Mouse (Mus musculus): Measurements from ENCODE around the gene Pygo2. TPM values are rescaled to one million over a fixed set of nuclear protein-coding genes. Genes with fewer than 3 reads are reported as not detected.
"Not testable (repeated sequence)": the region's sequence is repeated elsewhere in the genome, so short reads cannot be mapped to it uniquely, and the experiment has no call there.

Gene Pygo2
- polyA plus RNA-seq, 1 experiment from 2014 or later, result 42.0 TPM

- no peak overlapping the region for H3K4me3 ChIP-seq
- WGBS, result 86% methylated on average over 4 of the region's 4 CpGs
- no peak overlapping the region for H3K27ac ChIP-seq
Measured at GRCm38 (mm10) chr3:89425876-89426275, 4.1 kb upstream of the Pygo2 start.

GRCm38 (mm10) chr3:89429021-89429420, 993 bp upstream of the Pygo2 start:
- ATAC-seq (ENCODE audit: low FRiP score); H3K9ac ChIP-seq; H3K27me3 ChIP-seq; H3K4me3 ChIP-seq; H3K27ac ChIP-seq; H3K9me3 ChIP-seq; H3K4me2 ChIP-seq: not testable (repeated sequence)
- 95% methylated on average over 7 of the region's 7 CpGs for WGBS
- peaks cover 38% of the 10 kb centered on the region for H3K36me3 ChIP-seq
- H3K4me1 ChIP-seq (replicated peaks), result peaks cover 20% of the 10 kb centered on the region

More at GRCm38 (mm10) chr3:89425876-89426275, 4.1 kb upstream of the Pygo2 start:
- H3K4me1 ChIP-seq (replicated peaks), result peaks cover 22% of the 10 kb centered on the region
- ATAC-seq (ENCODE audit: low FRiP score), result no peak
- H3K36me3 ChIP-seq, result peaks cover 19% of the 10 kb centered on the region
- no peaks in the 10 kb centered on the region for H3K27me3 ChIP-seq
- H3K4me2 ChIP-seq, result no peak overlapping the region
- H3K9me3 ChIP-seq, result no peaks in the 10 kb centered on the region
- H3K9ac ChIP-seq, result no peak overlapping the region

GRCm38 (mm10) chr3:89432606-89433005, 2.6 kb downstream of the Pygo2 start:
- H3K4me3 ChIP-seq, result no peak overlapping the region
- H3K9me3 ChIP-seq, result no peaks in the 10 kb centered on the region
- 91% methylated on average over 8 of the region's 8 CpGs for WGBS
- H3K27ac ChIP-seq, result no peak overlapping the region
- no peak for ATAC-seq (ENCODE audit: low FRiP score)
- no peak overlapping the region for H3K4me2 ChIP-seq
- no peaks in the 10 kb centered on the region for H3K27me3 ChIP-seq
- no peak overlapping the region for H3K9ac ChIP-seq
- H3K36me3 ChIP-seq, result peaks cover 29% of the 10 kb centered on the region
- peaks cover 41% of the 10 kb centered on the region for H3K4me1 ChIP-seq (replicated peaks)

GRCm38 (mm10) chr3:89434532-89434931, 4.5 kb downstream of the Pygo2 start:
- peaks cover 44% of the 10 kb centered on the region for H3K4me1 ChIP-seq (replicated peaks)
- H3K9ac ChIP-seq, result no peak overlapping the region
- H3K9me3 ChIP-seq, result no peaks in the 10 kb centered on the region
- no peak for ATAC-seq (ENCODE audit: low FRiP score)
- H3K36me3 ChIP-seq, result peaks cover 29% of the 10 kb centered on the region
- WGBS, result 85% methylated on average over 11 of the region's 11 CpGs
- no peak overlapping the region for H3K27ac ChIP-seq
- H3K4me3 ChIP-seq, result no peak overlapping the region
- no peak overlapping the region for H3K4me2 ChIP-seq
- no peaks in the 10 kb centered on the region for H3K27me3 ChIP-seq

- no peak overlapping the region for H3K4me3 ChIP-seq
- no peaks in the 10 kb centered on the region for H3K27me3 ChIP-seq
- peaks cover 44% of the 10 kb centered on the region for H3K4me1 ChIP-seq (replicated peaks)
- no peak overlapping the region for H3K9ac ChIP-seq
- WGBS, result 69% methylated on average over 7 of the region's 7 CpGs
- no peak for ATAC-seq (ENCODE audit: low FRiP score)
- H3K27ac ChIP-seq, result no peak overlapping the region; the same call in 1 of the 2 replicates
- H3K4me2 ChIP-seq, result no peak overlapping the region
- no peaks in the 10 kb centered on the region for H3K9me3 ChIP-seq
- H3K36me3 ChIP-seq, result peaks cover 29% of the 10 kb centered on the region
Measured at GRCm38 (mm10) chr3:89435041-89435440, 5.0 kb downstream of the Pygo2 start.

- no peaks in the 10 kb centered on the region for H3K27me3 ChIP-seq
- no peak within 1 kb of the TSS; the same call in 1 of the 2 replicates for H3K27ac ChIP-seq
- H3K4me3 ChIP-seq, result peak within 1 kb of the TSS; percentile 34
- H3K9ac ChIP-seq, result peak within 1 kb of the TSS; percentile 51; the same call in 1 of the 2 replicates
- H3K9me3 ChIP-seq, result no peaks in the 10 kb centered on the region
- ATAC-seq (ENCODE audit: low FRiP score), result peak; percentile 64
- peaks cover 29% of the 10 kb centered on the region for H3K36me3 ChIP-seq
- peaks cover 34% of the 10 kb centered on the region for H3K4me1 ChIP-seq (replicated peaks)
- peak within 1 kb of the TSS; percentile 46 for H3K4me2 ChIP-seq
- WGBS, result 5% methylated on average over 16 of the region's 16 CpGs
Measured at GRCm38 (mm10) chr3:89436176-89437113, 6.4 kb downstream of the Pygo2 start, which contains the start of gene Pbxip1. Pbxip1 (plus strand) TSS chr3:89436706.

GRCm38 (mm10) chr3:89437269-89437668, 7.3 kb downstream of the Pygo2 start:
- Histone ChIP-seq H3K4me2 (peak overlapping the region; percentile 46), H3K27ac (no peak overlapping the region), H3K4me1 (replicated peaks) (peaks cover 27% of the 10 kb centered on the region), H3K9me3 (no peaks in the 10 kb centered on the region), H3K36me3 (peaks cover 28% of the 10 kb centered on the region), H3K4me3 (peak overlapping the region; percentile 34), H3K9ac (peak overlapping the region; percentile 51; the same call in 1 of the 2 replicates), H3K27me3 (no peaks in the 10 kb centered on the region)
- 26% methylated on average over 5 of the region's 5 CpGs for WGBS
- ATAC-seq (ENCODE audit: low FRiP score), result no peak

GRCm38 (mm10) chr3:89440691-89441090, 10.7 kb downstream of the Pygo2 start:
- H3K9me3 ChIP-seq, result no peaks in the 10 kb centered on the region
- H3K4me1 ChIP-seq (replicated peaks), result peaks cover 17% of the 10 kb centered on the region
- no peak for ATAC-seq (ENCODE audit: low FRiP score)
- H3K9ac ChIP-seq, result no peak overlapping the region
- no peak overlapping the region for H3K4me3 ChIP-seq
- H3K36me3 ChIP-seq, result no peaks in the 10 kb centered on the region
- no peaks in the 10 kb centered on the region for H3K27me3 ChIP-seq
- 92% methylated on average over 2 of the region's 2 CpGs for WGBS
- H3K4me2 ChIP-seq, result no peak overlapping the region
- H3K27ac ChIP-seq, result no peak overlapping the region

GRCm38 (mm10) chr3:89448720-89449537, 18.9 kb downstream of the Pygo2 start:
- Histone ChIP-seq H3K27ac (no peak overlapping the region), H3K9me3 (no peaks in the 10 kb centered on the region), H3K36me3 (no peaks in the 10 kb centered on the region), H3K27me3 (no peaks in the 10 kb centered on the region), H3K4me2 (no peak overlapping the region), H3K9ac (0 out of 2 replicates have a peak overlapping the region, but pooled peaks have one; percentile 31), H3K4me1 (replicated peaks) (peaks cover 11% of the 10 kb centered on the region; the same call in 1 of the 2 replicates), H3K4me3 (no peak overlapping the region)
- peak; percentile 19; the same call in 1 of the 2 replicates for ATAC-seq (ENCODE audit: low FRiP score)
- WGBS, result 67% methylated on average over 13 of the region's 13 CpGs

GRCm38 (mm10) chr3:89449541-89449940, 19.5 kb downstream of the Pygo2 start:
- Histone ChIP-seq H3K27ac (no peak overlapping the region), H3K4me2 (no peak overlapping the region), H3K4me3 (no peak overlapping the region), H3K9me3 (no peaks in the 10 kb centered on the region), H3K4me1 (replicated peaks) (peaks cover 11% of the 10 kb centered on the region; the same call in 1 of the 2 replicates), H3K27me3 (no peaks in the 10 kb centered on the region), H3K36me3 (no peaks in the 10 kb centered on the region), H3K9ac (no peak overlapping the region)
- 35% methylated on average over 7 of the region's 7 CpGs for WGBS
- ATAC-seq (ENCODE audit: low FRiP score), result peak; percentile 70

- Histone ChIP-seq H3K27ac (peak overlapping the region; percentile 30; the same call in 1 of the 2 replicates), H3K27me3 (no peaks in the 10 kb centered on the region), H3K4me3 (no peak overlapping the region), H3K9ac (peak overlapping the region; percentile 10; the same call in 1 of the 2 replicates), H3K9me3 (no peaks in the 10 kb centered on the region), H3K4me2 (no peak overlapping the region), H3K4me1 (replicated peaks) (peaks cover 11% of the 10 kb centered on the region; the same call in 1 of the 2 replicates), H3K36me3 (no peaks in the 10 kb centered on the region)
- no peak for ATAC-seq (ENCODE audit: low FRiP score)
- 94% methylated on average over 1 of the region's 1 CpGs for WGBS
Measured at GRCm38 (mm10) chr3:89451916-89452315, 21.9 kb downstream of the Pygo2 start.

Data from hindbrain, embryonic 13.5 days (tissue).